Mouse (Mus musculus): ENCODE results near the gene Zbtb38. TPM values are rescaled to one million over a fixed set of nuclear protein-coding genes. Genes with fewer than 3 reads are reported as not detected.

Gene Zbtb38
- polyA plus RNA-seq, 1 experiment from 2014 or later: 29.8 TPM

- peaks cover 72% of the 10 kb centered on the region for H3K4me1 ChIP-seq (replicated peaks)
These were observed 42.2 kb downstream of the Zbtb38 start for GRCm38 (mm10) chr9:96710241-96710946.

GRCm38 (mm10) chr9:96708905-96709304 lies 43.7 kb downstream of the Zbtb38 start:
- H3K9ac ChIP-seq: no peak overlapping the region
- no peak overlapping the region for H3K27ac ChIP-seq
- no peak overlapping the region for H3K4me3 ChIP-seq
- no peaks in the 10 kb centered on the region for H3K27me3 ChIP-seq
- no peak overlapping the region for H3K4me2 ChIP-seq
- H3K4me1 ChIP-seq (replicated peaks): peaks cover 70% of the 10 kb centered on the region
- H3K9me3 ChIP-seq (replicated peaks): no peaks in the 10 kb centered on the region
- no peaks in the 10 kb centered on the region for H3K36me3 ChIP-seq
- ATAC-seq (replicated peaks; ENCODE audit: insufficient number of reproducible peaks, insufficient read depth, low FRiP score, low read depth): no peak
- 84% methylated on average over 9 of the region's 9 CpGs for WGBS

More at GRCm38 (mm10) chr9:96710241-96710946, 42.2 kb downstream of the Zbtb38 start:
- 62% methylated on average over 15 of the region's 15 CpGs for WGBS
- H3K9me3 ChIP-seq (replicated peaks): no peaks in the 10 kb centered on the region
- H3K36me3 ChIP-seq: no peaks in the 10 kb centered on the region
- H3K27me3 ChIP-seq: no peaks in the 10 kb centered on the region
- H3K4me2 ChIP-seq: no peak overlapping the region
- H3K9ac ChIP-seq: no peak overlapping the region
- ATAC-seq (replicated peaks; ENCODE audit: insufficient number of reproducible peaks, insufficient read depth, low FRiP score, low read depth): no peak
- H3K27ac ChIP-seq: no peak overlapping the region
- H3K4me3 ChIP-seq: no peak overlapping the region

- H3K9me3 ChIP-seq (replicated peaks): no peaks in the 10 kb centered on the region
- H3K27me3 ChIP-seq: no peaks in the 10 kb centered on the region
- peak overlapping the region; percentile 25 for H3K27ac ChIP-seq
- H3K4me2 ChIP-seq: no peak overlapping the region
- WGBS: 34% methylated on average over 4 of the region's 4 CpGs
- H3K4me3 ChIP-seq: no peak overlapping the region
- H3K36me3 ChIP-seq: no peaks in the 10 kb centered on the region
- ATAC-seq (replicated peaks; ENCODE audit: insufficient number of reproducible peaks, insufficient read depth, low FRiP score, low read depth): 0 out of 2 replicates have a peak, but pooled peaks have one; percentile 5
- peaks cover 68% of the 10 kb centered on the region for H3K4me1 ChIP-seq (replicated peaks)
- no peak overlapping the region for H3K9ac ChIP-seq
These were observed 44.7 kb downstream of the Zbtb38 start for GRCm38 (mm10) chr9:96707964-96708363.

DNA sequence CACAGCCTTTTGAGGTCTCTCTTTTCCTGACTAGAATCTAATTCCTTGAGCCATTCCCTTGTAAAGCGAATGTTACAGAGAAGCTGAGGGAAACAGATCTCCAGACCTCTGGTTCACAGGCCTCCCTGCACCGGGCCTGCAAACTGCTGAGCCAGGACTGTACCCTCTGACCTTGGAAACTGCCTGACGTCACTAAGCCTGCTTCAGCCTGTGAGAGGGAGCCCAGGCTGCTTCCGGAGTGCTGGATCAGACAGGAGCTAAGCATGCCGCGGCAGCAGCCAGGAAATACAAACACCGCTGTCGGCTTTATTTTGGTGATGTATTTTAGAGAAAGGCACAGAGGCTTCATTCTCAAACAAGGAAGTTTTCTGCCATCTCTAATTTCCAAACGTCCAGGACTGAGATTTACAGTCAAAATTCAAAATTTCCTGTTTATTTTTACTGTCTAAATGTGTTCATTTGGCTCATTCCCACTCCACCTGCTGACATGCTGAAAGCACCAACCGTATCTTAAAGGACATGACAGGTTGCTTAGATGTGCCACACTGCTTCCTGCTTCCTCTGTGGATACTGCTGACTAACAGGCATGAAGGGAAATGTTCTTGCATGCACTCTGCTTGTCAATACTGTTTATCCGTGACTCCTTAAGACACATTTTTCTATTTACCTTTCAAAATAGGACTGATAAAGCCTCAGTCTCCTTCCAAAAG lies 46.9 kb downstream of the Zbtb38 start:
- H3K36me3 ChIP-seq: 0 out of 2 replicates have a peak, but pooled peaks cover 9% of the 10 kb centered on the region
- H3K27ac ChIP-seq: peak overlapping the region; percentile 91
- H3K4me1 ChIP-seq (replicated peaks): peaks cover 48% of the 10 kb centered on the region
- H3K27me3 ChIP-seq: no peaks in the 10 kb centered on the region
- peak overlapping the region; percentile 24; the same call in 1 of the 2 replicates for H3K9ac ChIP-seq
- WGBS: 17% methylated on average over 11 of the region's 11 CpGs
- H3K4me2 ChIP-seq: peak overlapping the region; percentile 38
- peak; percentile 88 for ATAC-seq (replicated peaks; ENCODE audit: insufficient number of reproducible peaks, insufficient read depth, low FRiP score, low read depth)
- H3K4me3 ChIP-seq: no peak overlapping the region
- no peaks in the 10 kb centered on the region for H3K9me3 ChIP-seq (replicated peaks)

DNA sequence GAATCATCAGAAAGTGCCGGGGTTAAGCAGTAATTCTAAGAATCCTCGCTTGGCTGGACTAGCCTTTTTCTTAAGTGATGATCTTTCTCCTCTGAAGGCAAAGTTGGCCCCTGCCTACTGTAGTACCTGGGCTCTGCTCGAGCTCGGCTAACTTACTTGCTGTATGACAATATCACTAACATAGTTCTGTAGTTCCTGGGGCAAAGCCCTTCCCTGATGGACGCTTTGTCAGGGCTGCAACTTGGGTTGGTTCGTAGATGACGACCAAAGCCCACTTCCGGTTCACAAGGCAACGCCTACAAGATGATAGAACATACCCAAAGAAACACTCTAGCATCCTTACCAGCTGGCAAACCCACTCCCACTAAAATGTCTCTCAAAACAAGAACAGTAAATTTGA lies 47.7 kb downstream of the Zbtb38 start:
- 82% methylated on average over 9 of the region's 9 CpGs for WGBS
- no peak for ATAC-seq (replicated peaks; ENCODE audit: insufficient number of reproducible peaks, insufficient read depth, low FRiP score, low read depth)
- H3K9ac ChIP-seq: no peak overlapping the region
- H3K36me3 ChIP-seq: 0 out of 2 replicates have a peak, but pooled peaks cover 9% of the 10 kb centered on the region
- peak overlapping the region; percentile 91 for H3K27ac ChIP-seq
- H3K4me2 ChIP-seq: no peak overlapping the region
- H3K9me3 ChIP-seq (replicated peaks): no peaks in the 10 kb centered on the region
- peaks cover 40% of the 10 kb centered on the region for H3K4me1 ChIP-seq (replicated peaks)
- no peaks in the 10 kb centered on the region for H3K27me3 ChIP-seq
- no peak overlapping the region for H3K4me3 ChIP-seq

GRCm38 (mm10) chr9:96701891-96702290 lies 50.7 kb downstream of the Zbtb38 start:
- Histone ChIP-seq H3K4me3 (no peak overlapping the region), H3K9me3 (replicated peaks) (peaks cover 8% of the 10 kb centered on the region; the same call in 1 of the 2 replicates), H3K4me2 (no peak overlapping the region), H3K27me3 (no peaks in the 10 kb centered on the region), H3K27ac (no peak overlapping the region), H3K36me3 (peaks cover 23% of the 10 kb centered on the region), H3K9ac (no peak overlapping the region), H3K4me1 (replicated peaks) (peaks cover 28% of the 10 kb centered on the region)
- ATAC-seq (replicated peaks; ENCODE audit: insufficient number of reproducible peaks, insufficient read depth, low FRiP score, low read depth): no peak
- WGBS: 88% methylated on average over 10 of the region's 10 CpGs

DNA sequence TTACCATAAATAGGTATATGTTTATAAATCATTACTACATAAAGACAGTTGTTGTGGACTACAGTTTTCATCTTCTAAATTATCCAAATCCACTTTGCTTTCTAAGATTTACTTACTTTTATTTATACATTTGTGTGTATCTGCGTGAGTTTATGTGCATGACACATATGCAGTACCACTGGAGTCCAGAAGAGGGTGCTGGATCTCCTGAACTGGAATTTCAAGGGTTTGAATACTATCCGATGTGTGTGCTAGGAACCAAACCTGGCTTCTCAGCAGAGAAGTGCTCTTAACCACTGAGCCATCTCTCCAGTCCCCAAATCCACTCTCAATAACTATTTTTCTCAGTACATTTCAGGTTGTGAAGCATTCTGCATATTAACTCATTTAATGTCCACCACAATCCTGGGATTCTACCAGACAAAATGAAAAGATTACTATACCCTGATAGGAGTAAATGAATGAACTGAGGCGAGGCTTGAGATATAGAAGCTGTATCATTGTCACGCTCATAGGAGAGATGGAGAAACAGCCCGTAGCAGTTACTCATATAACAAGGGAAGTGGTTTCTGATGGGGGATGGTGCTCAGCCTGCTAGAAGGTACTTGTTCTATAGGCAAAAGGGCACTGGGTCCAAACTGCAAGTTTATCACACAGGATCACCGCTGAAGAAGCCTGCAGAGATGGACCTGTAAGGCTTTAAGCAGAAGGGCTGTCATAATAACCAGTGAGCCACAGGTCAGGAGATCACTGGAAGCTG lies 53.2 kb downstream of the Zbtb38 start:
- H3K4me1 ChIP-seq (replicated peaks): peaks cover 28% of the 10 kb centered on the region
- peaks cover 8% of the 10 kb centered on the region; the same call in 1 of the 2 replicates for H3K9me3 ChIP-seq (replicated peaks)
- no peak overlapping the region for H3K4me2 ChIP-seq
- 95% methylated on average over 6 of the region's 6 CpGs for WGBS
- H3K9ac ChIP-seq: no peak overlapping the region
- no peak overlapping the region for H3K27ac ChIP-seq
- no peak for ATAC-seq (replicated peaks; ENCODE audit: insufficient number of reproducible peaks, insufficient read depth, low FRiP score, low read depth)
- H3K27me3 ChIP-seq: no peaks in the 10 kb centered on the region
- peaks cover 23% of the 10 kb centered on the region for H3K36me3 ChIP-seq
- H3K4me3 ChIP-seq: no peak overlapping the region

DNA sequence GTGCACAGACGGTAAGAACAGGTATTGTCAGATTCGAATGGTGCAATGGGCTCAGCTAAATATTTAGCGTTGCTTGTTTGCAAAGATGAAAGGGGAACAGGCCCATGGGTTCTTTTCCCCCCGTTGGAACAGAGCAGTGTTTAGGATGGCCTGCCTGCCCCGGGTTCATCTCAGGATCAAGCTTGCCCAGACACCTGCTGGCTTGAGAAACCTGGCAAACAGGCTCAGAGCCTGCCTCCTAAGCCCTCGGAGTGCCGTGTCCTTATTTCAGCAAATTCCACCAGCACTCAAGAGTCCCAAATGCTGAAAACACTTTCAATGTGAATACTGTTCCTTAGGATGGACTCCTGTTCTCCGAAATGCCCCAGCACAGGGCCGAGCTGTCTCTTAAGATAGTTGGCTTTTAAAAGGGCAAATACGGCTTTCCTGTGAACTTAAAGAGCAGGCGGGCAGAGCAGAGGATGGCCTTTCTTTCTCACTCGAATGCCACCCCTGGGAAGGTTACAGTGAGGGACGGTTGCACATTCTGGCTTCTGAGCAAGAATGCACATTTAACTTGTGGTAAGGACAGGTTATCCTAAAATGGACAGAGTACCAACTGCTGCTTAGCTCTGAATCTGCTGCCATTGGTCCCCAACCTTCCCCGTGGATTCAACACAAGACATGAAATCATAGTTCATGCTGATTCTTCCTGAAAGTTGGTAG lies 55.7 kb downstream of the Zbtb38 start:
- Histone ChIP-seq H3K4me2 (no peak overlapping the region), H3K36me3 (peaks cover 21% of the 10 kb centered on the region), H3K27ac (peak overlapping the region; percentile 87), H3K4me1 (replicated peaks) (peaks cover 29% of the 10 kb centered on the region), H3K27me3 (no peaks in the 10 kb centered on the region), H3K9ac (peak overlapping the region; percentile 2; the same call in 1 of the 2 replicates), H3K9me3 (replicated peaks) (peaks cover 8% of the 10 kb centered on the region; the same call in 1 of the 2 replicates), H3K4me3 (no peak overlapping the region)
- 80% methylated on average over 14 of the region's 14 CpGs for WGBS
- no peak for ATAC-seq (replicated peaks; ENCODE audit: insufficient number of reproducible peaks, insufficient read depth, low FRiP score, low read depth)

GRCm38 (mm10) chr9:96696141-96696561 lies 56.5 kb downstream of the Zbtb38 start:
- Histone ChIP-seq H3K4me3 (0 out of 2 replicates have a peak overlapping the region, but pooled peaks have one; percentile 7), H3K9ac (peak overlapping the region; percentile 28), H3K36me3 (peaks cover 17% of the 10 kb centered on the region), H3K4me1 (replicated peaks) (peaks cover 29% of the 10 kb centered on the region), H3K27ac (peak overlapping the region; percentile 87), H3K4me2 (peak overlapping the region; percentile 38; the same call in 1 of the 2 replicates), H3K9me3 (replicated peaks) (peaks cover 8% of the 10 kb centered on the region; the same call in 1 of the 2 replicates), H3K27me3 (no peaks in the 10 kb centered on the region)
- ATAC-seq (replicated peaks; ENCODE audit: insufficient number of reproducible peaks, insufficient read depth, low FRiP score, low read depth): peak; percentile 59
- WGBS: 33% methylated on average over 12 of the region's 12 CpGs

GRCm38 (mm10) chr9:96690461-96690863 lies 62.2 kb downstream of the Zbtb38 start:
- H3K27me3 ChIP-seq: no peaks in the 10 kb centered on the region
- H3K9ac ChIP-seq: no peak overlapping the region
- ATAC-seq (replicated peaks; ENCODE audit: insufficient number of reproducible peaks, insufficient read depth, low FRiP score, low read depth): no peak
- WGBS: 84% methylated on average over 4 of the region's 4 CpGs
- peaks cover 28% of the 10 kb centered on the region for H3K36me3 ChIP-seq
- H3K27ac ChIP-seq: no peak overlapping the region; the same call in 1 of the 2 replicates
- no peak overlapping the region for H3K4me3 ChIP-seq
- H3K4me1 ChIP-seq (replicated peaks): peaks cover 15% of the 10 kb centered on the region
- no peak overlapping the region for H3K4me2 ChIP-seq
- no peaks in the 10 kb centered on the region for H3K9me3 ChIP-seq (replicated peaks)
